Mouse (Mus musculus) spleen, postnatal 10 days (tissue): ENCODE measurements at regions not wholly inside any gene's neighbourhood (a gene's known extent, or its start where the extent isn't known, plus 50 kb on each side); places are given as distances from the start of the nearest gene placed in this dataset.

ENCODE experiments used
- DNase-seq, 2 experiments: peaks; one replicate each; pipeline ENCODE4 v3.0.0; 2021 to 2022; ENCODE audit warnings: low spot score in 2 of 2

DNA sequence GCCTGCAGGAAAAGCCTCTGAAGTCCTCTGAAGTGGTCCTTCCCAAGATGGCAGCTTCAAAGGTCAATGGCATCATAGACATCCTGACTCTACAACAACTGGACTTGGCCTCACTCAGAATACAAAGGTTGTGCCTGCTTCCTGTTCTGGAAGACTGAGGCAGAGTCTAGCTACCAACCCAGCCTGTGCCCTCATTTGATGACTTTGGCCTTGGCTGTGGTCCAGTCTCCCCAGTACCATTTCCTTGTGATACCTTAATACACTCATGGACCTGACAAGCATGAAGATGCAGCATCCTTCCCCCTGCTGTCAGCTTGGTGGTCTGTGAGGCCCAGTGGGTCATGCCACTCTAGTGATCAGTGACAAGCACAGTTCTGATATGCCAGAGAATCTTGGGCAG, 130.6 kb downstream of the Gm4791 start:
- no peak for DNase-seq

GRCm38 (mm10) chr9:47133454-47133853, 134.9 kb downstream of the Gm4791 start:
- no peak for DNase-seq

DNA sequence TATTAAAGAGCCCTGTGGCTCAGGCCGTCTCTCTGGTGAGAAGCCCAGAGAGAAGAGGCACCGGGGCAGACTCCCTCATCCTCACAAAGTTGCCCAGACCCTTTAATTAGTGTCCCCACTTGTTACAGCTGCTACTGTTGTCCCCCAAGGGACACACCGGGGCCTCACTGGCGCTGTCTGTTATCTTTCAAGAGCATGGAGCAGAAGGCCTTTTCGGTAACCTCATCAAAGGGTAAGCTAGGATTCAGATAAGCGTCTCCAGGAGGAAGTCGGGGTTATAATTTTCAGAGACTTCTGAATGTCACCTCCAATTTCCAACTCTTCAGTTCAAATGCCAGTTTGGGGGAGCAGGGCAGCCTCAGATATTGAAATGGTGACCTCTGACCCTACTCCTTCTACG, 135.3 kb downstream of the Gm4791 start:
- no peak for DNase-seq

DNA sequence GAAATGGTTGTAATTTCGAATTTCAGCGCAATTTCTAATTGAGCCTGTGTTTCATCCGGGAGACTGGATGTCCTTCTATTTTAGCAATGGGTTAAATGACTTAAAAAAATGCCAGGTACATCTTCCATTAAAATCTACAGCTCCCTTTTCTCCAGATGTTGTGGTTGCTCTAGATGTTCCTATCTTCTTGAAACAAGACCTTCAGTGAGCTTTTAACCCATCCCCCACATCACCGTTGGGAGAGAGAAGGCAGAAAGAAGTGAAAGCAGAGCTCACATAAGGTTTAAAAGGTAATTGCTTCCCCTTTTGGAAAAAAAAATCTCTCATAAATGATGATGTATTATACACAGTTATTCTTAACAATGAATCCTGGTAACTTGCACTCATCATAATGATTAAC, 135.9 kb downstream of the Gm4791 start:
- no peak for DNase-seq

- DNase-seq: no peak
Observed at GRCm38 (mm10) chr9:47136641-47137040, 138.1 kb downstream of the Gm4791 start.

- no peak for DNase-seq
Observed at GRCm38 (mm10) chr9:47153471-47153870, 154.9 kb downstream of the Gm4791 start.

- DNase-seq: no peak
Observed at GRCm38 (mm10) chr9:47165480-47166131, 167.1 kb downstream of the Gm4791 start.

- DNase-seq: no peak
Observed at GRCm38 (mm10) chr9:47167681-47168240, 169.2 kb downstream of the Gm4791 start.

DNA sequence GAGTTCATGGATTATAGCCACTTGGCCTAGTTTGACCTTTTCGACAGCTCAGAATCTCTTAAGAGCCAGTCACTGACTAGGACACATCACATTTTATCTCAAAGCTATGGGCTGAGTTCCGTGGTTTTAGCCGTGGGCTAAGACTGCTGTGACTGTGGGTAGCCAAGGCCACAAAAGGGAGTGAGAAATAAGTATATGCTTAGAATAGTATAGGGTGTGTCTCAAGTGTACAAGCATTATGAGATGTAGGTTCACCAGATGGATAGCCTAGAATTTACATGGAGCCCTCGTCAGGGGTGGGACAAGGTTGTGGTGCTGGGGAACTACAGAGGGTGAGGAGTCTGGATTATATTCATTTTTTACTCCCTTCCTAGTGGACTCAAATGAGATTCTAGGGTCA, 177.5 kb downstream of the Gm4791 start:
- DNase-seq: no peak

GRCm38 (mm10) chr9:47218101-47218500, 219.6 kb downstream of the Gm4791 start:
- DNase-seq: no peak

DNA sequence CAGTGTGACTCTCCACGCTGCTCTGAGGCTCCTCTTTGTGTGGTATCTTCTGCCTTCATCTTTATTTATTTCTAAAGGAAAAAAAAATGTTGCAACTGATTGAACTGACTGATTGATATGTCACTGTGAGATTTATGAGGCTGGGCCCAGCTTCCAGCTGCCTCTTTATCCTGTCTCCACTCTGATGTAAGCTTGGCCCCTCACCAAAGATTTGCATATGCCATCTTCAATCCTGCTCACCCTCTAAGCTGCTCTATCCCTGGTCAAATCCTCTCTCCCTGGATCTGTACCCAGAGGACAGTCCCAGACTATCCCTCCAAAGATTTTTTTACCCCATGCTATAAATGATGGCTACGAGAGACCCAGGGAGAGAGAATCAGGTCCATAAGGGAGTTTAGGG, 225.0 kb downstream of the Gm4791 start:
- DNase-seq: no peak

- DNase-seq: no peak
Observed at GRCm38 (mm10) chr9:47224249-47224648, 225.7 kb downstream of the Gm4791 start.

- no peak for DNase-seq
Observed at GRCm38 (mm10) chr9:47226476-47227271, 228.1 kb downstream of the Gm4791 start.

DNA sequence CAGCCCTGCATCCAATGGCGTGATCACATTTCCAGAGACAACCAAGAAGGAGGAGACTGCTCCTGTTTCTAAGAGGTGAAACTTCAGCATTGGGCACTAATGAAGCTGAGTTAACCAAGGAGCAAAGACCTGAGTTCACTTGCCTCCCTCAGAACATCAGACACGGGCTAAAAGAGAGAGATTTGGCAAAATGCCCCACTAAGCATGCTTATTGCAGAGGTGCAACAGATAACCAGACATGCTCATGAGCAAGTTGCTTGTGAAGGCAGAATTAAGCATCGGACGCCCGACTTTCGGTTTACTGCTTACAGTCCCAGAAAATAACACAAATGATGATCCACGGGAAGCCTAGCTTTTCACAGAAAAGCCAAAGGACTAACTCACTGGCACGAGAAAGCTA, 228.8 kb downstream of the Gm4791 start:
- no peak for DNase-seq

DNA sequence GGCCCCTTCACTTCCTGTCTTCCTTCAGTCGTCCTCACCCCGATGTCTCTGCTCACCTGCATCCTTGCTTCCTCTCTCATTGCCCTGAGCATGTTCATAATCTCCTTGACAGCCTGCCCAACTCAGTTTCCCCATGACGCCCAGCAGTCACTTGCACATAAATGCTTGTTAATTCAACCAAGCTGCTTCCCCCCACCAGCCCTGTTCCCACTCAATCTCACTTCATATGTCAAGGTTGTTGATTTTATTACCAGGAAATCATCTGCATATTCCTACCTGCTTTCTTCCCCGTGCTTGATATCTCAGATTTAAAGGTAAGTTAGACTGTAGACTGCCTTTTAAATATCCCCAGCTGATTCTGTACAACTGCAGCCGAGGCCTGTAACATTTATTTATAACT, 230.2 kb downstream of the Gm4791 start:
- no peak for DNase-seq

DNA sequence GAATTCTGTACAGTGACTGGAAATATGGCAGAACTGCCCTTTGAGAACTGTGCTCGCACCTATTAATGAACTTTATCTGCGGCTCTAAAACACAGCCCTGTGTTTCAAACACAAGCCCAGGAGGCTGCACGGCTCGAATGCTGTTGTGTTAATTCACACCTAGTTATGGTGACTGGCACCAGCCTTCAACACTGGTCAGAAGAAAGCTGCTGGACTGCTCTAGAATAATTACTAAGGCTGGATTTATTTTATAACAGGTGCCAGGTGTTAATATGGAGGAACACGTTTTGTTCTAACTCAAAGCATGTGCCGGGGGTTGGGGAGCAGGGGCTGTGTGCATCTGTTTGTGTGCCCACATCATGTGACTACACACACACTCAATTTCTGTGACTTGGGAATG, 230.8 kb downstream of the Gm4791 start:
- DNase-seq: no peak

DNA sequence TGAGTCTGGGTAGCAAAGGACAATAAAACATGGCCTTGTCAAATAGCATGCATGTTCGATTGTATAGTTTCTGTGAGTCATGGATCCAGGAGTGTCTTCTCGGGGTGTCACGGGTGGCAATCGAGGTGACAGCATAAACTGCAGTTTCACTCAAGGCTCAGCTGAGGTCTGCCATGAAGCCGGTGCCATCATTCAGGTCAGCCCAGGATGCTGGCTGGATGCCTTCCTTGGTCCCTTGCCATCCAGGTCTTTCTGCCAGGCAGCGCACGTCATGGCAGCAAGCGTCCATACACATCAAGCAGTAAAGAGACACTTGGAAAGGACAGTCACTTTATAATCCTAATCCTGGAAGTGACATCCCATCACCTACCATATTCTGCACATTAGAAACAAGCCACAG, 242.4 kb downstream of the Gm4791 start:
- DNase-seq: no peak

DNA sequence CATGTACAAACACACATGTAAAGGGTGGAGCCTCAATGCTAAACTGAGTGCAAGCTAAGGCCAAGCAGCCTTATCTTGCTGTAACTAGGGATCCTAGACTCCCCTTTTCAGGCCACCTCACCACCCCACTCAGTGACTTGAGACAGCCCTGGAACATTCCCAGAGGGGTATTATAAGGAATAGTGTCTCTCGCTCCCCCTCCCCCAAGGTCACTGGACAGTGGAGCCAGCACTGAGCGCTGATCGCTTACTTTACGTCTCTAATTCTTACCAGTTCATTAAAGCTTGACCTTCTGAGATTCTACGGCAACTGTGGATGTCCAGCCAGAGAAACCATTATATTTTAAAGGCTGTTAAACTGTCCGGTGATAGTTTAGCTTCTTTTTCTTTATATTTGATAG, 243.5 kb downstream of the Gm4791 start:
- DNase-seq: no peak

DNA sequence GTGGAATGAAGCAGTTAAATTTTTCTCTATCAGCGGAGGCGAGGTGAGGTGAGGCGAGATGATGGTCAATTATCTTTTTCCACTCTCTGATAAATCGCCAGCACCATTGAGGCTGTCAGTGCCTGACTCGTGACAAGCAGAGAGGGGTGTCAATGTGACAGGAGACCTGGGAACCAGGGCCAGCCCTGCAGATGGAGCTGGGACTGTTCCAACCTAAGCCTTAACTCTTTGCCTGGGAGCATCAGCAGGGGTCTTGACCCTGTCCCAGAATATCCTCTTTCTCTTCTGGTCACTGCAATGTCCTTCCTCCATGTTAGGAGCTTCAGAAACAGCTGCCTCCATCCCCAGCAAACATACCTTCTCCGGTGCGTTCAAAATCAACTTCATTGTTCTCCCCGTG, 244.0 kb downstream of the Gm4791 start:
- DNase-seq: no peak

DNA sequence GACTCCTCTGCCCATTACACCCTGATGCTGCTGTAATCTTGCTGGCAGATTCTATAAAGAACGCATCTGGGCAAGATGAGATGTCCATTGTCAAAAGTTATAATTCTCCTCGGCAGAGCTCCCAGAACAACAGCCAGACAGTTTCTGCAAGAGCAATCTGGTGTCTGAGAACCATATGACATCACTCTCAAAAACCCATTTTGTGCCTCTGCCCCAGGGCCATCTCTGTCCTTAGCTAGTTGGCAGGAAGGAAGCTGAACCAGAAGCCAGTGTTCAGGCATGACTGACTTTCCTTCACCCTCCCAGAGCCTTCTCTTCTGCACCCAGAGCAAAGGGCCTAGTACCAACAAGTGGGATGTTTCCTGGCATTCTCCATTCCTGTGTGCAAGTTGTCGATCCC, 250.5 kb downstream of the Gm4791 start:
- no peak for DNase-seq

- DNase-seq: no peak
Observed at GRCm38 (mm10) chr9:47251160-47251559, 252.6 kb downstream of the Gm4791 start.

- no peak for DNase-seq
Observed at GRCm38 (mm10) chr9:47253836-47254657, 255.5 kb downstream of the Gm4791 start.
